Mouse (Mus musculus) adrenal gland, postnatal 10 days (tissue): ENCODE data around the gene Lgr4. TPM values are rescaled to one million over a fixed set of nuclear protein-coding genes. Genes with fewer than 3 reads are reported as not detected.
"Not testable (repeated sequence)": the region's sequence is repeated elsewhere in the genome, so short reads cannot be mapped to it uniquely, and the experiment has no call there.

ENCODE experiments used
- DNase-seq: peaks from one replicate; pipeline ENCODE4 v3.0.0; 2021; ENCODE audit warnings: mixed read lengths
- long read RNA-seq, 2 experiments: library from polyadenylated mRNA; stranded (forward); transcript quantifications; one replicate each; pipeline ENCODE4 v2.0.0; 2021
- total RNA-seq, 2 experiments: library from RNA; stranded (reverse); gene quantifications; 2 replicates each; pipeline ENCODE4 v1.2.3; 2021

The Lgr4 gene
- 10 to 100 TPM; 70.3 to 71.4 TPM for total RNA-seq
- long read RNA-seq, experiment 1, full-length matches to known transcripts = 27 of 47 reads
- long read RNA-seq, experiment 1, partial matches to known transcripts = 18 of 47 reads
- long read RNA-seq, experiment 1, other reads (novel, unspliced or antisense) = 2 of 47 reads
- long read RNA-seq, experiment 2, full-length matches to known transcripts = 13 of 19 reads
- long read RNA-seq, experiment 2, partial matches to known transcripts = 6 of 19 reads
- long read RNA-seq, experiment 2, other reads (novel, unspliced or antisense) = 0 of 19 reads

DNA sequence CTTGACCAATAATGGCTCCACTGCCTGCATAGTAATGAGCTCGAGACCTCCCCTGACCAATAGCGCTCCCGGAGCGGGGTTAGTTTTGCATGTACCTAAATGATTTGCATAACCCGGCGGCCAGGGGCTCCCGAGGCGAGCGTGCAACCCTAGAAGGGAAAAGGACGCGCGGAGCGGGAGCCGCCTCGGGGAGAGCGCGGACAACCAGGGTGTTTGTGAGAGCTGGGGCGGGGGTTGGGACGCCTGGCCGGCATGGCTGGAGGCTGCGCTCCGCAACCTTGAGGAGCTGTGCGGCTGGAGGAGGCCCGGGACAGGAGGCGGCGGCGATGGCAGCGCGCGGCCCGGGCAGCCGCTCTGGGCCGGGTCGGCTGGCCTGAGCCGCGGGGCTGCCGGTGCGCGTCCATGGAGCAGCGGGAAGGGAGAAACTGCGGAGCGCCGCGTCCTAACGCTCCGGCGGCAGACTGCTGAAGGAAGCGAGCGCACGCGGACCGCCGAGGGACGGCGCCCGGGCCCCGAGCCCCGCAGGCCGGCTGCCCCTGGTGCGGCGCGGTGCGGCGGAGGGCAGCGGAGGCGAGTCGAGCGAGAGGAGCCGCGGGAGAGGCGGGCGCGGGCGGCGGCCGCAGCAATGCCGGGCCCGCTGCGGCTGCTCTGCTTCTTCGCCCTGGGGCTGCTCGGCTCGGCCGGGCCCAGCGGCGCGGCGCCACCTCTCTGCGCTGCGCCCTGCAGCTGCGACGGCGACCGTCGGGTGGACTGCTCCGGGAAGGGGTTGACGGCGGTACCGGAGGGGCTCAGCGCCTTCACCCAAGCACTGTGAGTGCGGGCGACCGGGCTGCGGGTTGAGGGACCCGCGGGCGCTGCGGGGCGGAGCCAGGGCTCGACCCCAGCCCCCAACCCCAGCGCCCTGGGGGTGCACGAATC lies at the start of gene Lgr4:
TSS of gene Lgr4 (plus strand) at position 152 of the 918 bp plus-strand sequence.
- peak; percentile 99 for DNase-seq

DNA sequence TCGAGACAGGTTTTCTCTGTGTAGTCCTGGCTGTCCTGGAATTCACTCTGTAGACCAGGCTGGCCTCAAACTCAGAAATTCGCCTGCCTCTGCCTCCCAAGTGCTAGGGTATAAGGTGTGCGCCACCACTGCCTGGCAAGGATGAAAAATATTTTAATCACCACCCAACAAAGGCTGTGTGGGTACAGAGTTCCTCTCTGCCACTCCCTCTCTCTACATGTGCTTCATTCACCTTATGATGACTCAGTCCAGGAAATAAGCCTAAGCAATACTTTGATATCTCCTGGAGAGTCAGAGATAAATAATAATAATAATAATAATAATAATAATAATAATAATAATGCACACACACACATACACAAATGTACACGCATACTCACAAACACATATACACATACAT lies 38.0 kb upstream of the Lgr4 start:
- DNase-seq = not testable (repeated sequence)

DNA sequence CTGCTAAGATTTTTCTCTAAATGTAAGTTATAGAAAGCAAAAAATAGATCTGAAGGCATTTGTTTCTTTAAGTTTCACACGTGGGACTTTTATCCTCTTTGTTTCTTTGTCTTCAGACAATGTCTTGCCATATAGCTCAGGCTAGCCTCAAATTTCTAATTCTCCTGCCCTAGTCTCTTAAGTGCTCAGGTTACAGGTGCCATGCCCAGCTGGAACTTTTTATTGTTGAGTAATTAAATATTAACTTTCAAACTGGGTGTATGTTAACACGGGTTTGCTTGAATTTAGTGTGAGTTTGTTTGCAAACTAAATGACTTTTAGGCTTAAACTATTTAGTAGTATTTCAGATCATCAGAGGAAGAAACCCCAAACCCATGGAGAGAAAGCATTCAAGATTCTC lies 36.3 kb upstream of the Lgr4 start:
- no peak for DNase-seq

DNA sequence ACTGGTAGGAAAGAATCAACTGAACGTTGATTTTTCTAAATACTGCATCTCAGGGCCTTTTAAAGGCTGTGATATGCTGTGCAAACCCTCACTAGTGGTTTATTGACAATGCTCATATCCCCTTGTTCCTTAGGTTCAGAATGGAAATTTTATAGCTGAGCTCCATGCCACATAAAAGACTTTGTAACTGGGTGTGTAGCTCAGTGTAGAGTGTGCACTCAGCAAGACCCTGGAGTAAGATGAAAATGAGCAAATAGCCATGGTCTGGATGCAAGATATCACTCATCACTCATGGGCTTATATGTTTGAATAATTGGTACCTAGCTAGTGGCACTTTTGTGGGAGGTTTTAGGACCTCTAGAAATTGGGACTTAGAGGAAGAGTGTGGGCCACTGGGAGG lies 35.8 kb upstream of the Lgr4 start:
- no peak for DNase-seq

DNA sequence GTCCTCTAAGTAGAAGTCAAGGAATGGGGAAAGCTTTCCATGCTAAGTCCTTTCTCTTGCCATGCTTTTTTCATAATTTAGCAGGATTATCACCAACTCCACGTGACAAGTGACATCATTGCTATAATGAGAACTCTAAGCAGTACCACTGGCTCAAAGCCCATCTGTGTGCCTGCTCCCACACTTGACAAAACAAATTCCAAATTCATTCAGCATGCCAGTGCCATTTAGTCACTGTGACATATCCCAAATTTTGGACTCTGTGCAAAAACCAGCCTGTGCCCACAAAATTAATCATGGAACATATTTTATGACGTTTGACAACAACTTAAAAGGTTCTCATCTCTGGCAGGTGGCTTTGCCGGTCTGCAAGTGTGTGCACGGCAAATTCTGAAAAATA lies 33.3 kb upstream of the Lgr4 start:
- no peak for DNase-seq

DNA sequence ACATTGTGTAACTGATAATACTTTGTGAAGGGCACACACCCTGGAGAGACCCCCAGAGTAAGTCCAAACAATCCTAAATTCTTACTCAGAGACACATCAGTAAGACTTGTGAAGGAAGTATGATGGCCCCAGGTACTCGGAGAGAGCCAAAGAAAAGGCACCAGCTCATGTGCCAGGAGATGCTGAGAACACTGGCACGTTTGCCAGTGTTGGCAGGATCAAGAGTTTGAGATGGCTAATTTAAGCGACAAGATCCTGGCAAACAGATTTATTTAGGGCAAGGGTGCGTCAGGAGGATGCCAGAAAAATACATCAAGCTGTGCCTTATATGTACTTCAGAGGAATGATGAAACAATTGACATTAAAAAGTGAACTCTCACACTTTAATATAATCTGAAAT lies 32.9 kb upstream of the Lgr4 start:
- no peak for DNase-seq

DNA sequence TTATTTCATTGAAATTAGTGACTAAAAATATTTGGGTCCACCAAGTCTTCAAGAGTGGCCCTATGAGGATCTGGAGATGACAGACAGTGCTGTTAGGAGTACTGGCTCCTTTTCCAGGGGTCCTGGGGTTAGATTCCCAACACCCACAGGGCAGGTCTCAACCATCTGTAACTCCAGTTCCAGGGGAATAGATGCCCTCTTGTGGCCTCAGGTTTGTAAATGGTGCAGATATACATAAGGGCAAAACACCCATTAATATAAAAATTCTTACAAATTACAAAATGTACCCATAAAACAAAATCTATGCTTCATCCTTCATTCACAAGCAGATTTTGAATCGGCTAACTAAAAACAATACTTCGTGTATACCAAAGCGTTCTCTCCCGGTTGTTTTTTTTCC lies 27.4 kb upstream of the Lgr4 start:
- DNase-seq = no peak

DNA sequence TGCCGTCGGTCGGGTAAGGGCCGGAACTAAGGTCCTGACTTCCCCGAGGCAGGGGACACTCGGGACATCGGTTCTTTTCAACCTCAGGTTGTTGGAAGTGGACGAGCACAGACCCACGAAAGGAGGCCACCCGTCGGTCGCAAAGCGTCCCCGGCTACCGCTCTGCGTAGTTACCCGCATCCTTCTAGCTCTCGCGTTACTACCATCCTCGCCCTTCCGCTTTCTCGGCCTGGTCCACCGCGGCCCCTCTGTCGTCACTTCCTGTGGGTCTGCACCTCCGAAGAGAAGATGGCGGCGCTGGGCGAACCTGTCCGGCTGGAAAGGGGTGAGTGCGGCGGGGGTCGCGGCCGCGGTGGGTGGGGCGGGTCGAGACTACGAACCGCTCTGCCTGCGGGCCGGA lies 26.9 kb upstream of the Lgr4 start, which contains the start of gene Lin7c:
TSS of gene Lin7c (plus strand) at position 257 of the 400 bp plus-strand sequence.
- DNase-seq = peak; percentile 96

DNA sequence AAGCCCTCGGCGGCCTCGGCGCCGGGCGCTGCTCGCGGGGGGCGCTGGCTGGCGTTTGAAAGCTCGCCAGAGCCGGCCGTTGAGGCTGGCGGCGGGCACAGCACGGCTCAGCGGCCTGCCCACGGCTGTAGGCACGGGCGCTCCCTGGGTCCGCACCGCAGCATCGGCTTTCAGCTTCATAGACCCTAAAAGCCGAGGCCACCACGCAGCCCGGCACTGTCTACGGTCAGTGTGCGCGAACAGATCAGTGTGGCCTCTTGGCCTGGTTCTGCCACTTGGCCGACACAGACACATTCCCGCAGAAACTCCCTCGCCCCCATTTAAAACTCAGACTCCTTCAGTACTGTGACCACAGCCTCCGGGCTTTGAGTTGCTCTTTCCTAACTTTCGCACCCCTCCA lies 26.4 kb upstream of the Lgr4 start:
- no peak for DNase-seq

DNA sequence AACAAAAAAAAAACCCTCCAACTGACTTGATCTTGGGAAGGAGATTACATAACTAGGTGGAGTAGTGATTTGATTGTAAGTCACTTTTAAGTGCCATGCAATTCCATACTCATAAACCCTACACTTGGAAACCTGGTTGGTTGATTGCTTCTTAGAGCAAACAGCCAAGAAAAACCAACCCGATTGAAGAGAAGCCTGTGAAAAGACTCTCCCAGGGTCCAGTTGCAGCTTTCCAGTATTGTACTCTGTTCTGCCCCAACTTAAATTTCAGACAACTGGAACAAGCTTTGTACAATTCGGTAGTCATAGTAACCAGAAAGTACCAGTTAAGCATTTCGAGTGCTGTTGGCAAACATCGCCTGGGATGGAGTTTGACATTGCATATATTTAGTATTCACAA lies 26.0 kb upstream of the Lgr4 start:
- DNase-seq = no peak

DNA sequence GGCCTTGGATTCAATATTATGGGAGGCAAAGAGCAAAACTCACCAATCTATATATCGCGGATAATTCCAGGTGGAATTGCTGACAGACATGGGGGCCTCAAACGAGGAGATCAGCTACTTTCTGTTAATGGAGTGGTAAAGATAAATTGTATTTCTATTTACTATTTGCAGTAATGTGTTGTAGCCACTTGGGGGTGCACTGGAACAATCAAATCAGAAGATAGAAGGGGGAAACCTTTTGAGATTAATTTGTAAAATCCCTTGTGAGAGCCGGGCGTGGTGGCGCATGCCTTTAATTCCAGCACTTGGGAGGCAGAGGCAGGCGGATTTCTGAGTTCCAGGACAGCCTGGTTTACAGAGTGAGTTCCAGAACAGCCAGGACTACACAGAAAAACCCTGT lies 21.1 kb upstream of the Lgr4 start:
- no peak for DNase-seq

DNA sequence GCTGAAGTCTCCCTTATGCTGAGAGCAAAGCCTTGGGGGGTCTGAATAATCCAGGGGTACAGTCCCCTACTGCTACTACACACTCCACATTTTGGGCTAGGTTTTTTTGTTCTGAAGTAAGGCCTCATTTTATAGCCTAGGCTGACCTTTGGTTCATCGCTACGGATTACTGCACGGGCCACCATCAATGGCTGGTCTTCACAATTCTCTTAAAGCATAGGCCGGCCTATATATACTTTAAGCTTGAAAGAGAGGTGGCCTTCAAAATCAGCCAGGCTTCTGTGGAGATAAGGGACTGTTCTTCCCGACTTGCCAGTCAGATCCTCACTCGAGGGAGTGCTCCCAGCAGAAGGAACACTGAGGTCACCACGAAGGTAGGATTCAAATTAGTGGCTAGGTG lies 14.6 kb upstream of the Lgr4 start:
- no peak for DNase-seq

DNA sequence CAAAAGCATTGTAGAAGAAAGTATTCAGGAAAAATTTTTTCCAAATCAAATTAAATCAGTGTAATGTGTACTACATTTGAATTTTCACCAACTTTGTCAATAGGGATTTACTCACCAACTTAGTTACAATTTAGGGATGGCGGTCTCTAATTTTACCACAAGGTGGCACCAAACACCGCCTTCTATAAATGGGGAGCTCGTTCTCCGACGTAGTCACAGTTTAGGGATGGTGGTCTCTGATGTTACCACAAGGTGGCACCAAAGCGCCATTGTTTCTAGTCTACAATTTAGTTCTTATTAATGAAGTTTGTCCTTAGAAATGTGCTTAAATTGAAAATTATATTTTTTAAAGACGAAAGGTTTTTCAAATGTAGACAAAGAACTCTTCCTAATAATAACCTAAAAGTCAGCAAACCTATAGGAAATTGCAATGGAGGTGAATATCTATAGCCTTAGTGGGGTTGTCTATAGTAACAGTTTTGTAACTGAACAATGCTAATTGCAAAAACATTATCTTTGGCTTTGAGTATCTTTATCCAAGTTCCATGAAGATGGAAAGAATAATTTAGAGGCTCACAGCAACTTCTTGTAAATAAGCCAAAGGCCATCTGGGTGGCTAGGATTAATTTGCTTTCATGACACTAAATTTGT lies 13.2 kb upstream of the Lgr4 start:
- DNase-seq = peak; percentile 91

DNA sequence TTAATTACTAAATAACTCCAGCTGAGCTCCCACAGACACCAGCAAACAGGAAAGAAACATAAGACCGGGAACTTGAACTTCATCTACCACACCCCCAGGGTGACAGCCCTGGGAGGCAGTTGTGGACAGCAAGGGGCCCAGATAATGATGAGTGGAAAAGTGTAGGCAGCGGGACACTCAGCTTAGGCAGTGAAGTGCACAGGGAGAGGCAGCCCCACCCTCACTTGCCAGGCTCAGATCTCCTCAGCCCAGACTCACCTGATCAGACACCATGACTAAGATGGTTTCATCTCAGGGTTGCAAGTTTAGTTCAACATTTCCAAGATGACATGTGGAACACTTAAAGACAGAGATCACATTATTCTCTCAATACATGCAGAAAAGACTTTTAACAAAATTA lies 8.3 kb upstream of the Lgr4 start:
- no peak for DNase-seq

DNA sequence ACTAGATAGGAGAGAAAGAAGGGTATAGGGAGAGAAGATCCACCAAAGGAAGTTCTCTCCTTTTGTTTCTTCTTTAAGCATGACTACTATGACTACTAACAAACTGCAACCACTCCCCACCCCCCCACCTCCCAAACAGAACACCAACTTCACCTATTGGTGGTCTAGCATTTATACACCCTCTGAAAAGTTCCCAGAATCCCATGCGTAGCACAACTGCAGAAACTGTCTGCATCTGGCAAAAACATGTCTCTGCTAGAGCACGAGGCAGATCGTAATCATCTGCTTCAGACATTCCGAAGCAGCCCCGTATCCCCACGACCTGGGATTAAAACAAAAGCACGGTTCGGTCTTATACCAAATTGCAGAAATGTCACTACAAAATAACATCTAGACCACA lies 5.2 kb upstream of the Lgr4 start:
- DNase-seq = no peak

DNA sequence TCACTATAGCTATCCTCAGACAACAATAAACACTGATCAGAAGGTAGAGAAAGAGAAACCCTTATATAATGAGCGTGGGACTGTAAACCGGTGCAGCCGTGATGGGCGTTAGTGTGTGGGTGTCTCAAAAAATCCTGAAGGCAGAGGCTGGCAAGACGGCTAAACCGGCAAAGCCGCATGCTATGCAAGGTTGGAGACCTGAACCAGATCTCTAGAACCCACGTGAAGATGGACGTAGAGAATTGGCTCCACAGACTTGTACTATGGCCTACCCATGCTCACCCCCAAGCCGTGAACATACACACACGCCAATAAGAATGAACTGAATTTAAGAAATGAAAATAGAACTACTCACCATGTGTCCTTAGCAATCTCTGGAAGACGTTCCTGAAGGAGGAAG lies 4.7 kb upstream of the Lgr4 start:
- no peak for DNase-seq

DNA sequence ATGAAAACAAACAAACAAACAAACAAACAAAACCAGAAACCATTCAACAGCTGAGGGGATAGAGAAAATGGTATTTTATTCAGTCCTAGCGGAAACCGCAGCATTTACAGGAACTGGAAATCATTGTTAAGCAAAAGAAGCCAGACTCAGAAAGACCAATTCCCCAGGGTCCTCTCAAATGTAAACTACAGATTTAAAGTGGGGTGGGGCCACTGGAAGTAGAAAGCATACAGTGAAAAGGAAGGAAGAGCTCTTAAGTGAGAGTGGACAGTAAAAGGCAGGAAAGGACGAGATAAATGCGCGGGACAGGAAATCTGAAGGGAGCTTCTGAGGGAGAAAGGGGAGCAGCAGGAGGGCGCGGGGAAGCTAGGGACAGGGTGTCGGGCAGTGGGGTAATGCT lies 4.2 kb upstream of the Lgr4 start:
- no peak for DNase-seq

DNA sequence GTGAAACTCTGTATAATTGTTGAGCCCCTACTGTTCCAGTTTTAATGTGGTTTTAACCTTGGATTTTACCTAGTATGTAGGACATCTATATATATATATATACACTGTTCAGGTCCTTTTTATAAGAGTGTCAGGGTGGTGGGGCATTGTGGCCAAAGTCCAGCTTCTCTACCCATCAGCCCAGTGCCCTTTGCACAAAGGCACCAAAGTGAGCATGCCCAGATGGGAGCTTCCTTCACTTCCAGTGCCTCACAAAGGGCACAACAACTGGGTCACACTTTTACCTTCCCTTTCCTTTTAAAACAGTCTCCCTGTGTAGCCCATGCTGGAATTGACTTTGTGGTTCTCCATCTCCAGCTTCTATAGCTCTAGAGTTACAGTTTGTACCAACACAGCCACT lies 2.8 kb upstream of the Lgr4 start:
- DNase-seq = no peak

DNA sequence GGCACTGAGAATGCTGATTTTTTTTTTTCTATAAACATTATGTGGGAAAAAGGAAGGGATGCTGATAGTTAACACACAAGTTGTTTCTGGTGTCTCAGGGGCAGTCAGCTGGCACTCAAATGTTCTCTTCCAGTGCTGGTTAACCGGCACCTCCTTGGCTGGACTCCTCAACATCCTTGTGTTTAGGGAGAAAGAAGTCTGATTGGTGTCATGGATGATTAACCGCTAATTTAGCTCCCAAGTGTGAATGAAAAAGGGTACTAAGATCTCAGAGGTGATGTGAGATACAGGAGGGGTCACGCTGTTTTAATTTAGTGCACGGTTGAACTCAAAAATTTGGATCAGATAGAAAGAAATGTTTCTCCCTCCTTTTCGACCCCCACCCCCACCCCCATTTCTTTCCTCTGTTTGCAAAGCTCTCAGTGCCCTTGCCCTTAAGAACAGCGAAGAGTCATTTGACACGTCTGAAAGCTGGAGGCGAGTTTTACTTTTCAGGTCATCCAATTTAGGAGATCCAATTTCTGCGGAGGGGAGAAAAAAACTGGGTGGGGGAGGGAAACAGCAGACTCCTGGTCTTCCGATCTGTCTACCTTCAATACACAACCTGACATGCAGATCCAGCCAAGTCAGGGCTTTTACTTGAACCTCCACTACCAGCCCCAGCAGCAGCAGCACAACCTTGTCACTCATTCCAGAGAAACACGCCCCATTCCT lies 508 bp upstream of the Lgr4 start:
- DNase-seq = no peak

DNA sequence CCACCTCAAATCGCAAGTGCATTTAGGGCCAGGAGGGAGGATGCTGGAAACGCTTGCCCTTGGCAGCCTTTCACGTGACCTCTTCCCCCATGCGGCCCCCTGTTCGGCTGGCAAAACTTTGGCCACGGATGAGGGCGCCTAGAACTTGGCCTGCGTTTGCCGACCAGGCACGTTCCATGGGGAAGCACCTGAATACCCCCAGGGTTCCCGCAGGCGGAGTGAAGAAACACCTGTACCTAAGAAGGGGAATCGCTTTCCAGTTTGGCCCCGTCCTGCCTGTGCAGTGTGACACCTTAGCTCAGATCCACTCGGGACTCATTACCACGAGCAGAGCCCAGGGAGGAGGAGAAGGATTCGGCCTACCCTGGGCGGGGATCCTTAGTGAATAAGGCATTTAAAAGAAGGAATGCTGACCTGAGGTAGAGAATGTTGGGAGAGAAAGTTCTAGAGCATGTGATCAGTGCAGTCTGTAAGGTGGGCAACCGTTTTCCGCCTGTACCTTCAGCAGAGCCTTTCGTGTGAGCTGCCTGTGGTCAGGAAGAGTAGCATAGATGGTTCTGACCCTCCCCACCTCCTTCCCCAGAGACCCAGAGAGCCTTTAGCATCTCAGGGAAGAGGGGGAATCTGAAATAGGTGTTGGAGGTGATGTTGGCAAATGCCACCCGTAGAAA lies 1.3 kb downstream of the Lgr4 start:
- DNase-seq = peak; percentile 52

DNA sequence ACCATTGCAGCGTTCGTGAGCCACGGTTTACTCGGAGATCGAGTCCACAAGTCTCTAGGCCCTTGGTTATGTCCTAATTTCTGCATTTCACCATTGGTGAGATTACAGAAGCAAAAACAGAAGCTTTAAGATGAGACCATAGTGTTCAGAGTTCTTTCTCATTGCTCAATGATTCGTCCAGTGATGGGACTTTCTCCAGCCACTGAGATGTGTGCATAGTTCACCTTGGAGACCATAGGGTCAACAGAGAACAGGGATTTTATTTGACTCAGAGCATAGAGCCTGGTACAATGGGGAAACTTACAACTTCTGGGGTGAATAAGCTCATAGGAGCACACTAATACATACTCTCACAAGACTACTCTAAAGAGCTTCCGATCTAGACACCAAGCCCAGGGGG lies 3.0 kb downstream of the Lgr4 start:
- no peak for DNase-seq
